Mouse (Mus musculus): ENCODE measurements around the gene Dcbld1. TPM values are rescaled to one million over a fixed set of nuclear protein-coding genes. Genes with fewer than 3 reads are reported as not detected.
"Not testable (repeated sequence)": the region's sequence is repeated elsewhere in the genome, so short reads cannot be mapped to it uniquely, and the experiment has no call there.

Dcbld1 gene
- total RNA-seq, 4 experiments from 2014 or later = 6.8 to 8.2 (median 7.7) TPM

DNA sequence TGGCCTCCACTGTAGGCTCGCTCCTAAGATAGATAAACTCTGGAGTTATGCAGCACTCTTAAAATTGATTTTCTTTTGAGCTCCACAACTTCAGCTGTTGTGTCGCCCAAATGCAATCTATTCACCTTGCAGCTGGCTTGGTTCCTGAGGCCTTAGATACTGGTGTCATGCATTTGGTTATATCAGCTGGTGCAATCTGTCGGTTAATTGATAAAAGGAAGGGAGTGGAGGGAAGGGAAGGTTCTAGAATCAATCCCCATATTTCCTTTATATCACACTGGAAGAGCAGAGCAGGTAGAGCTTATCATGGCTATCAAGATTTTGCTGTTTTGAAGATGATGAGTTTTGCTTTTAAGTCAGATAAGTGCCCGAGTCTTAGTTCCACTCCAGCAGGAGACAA is 26.8 kb downstream of the Dcbld1 start:
- no peak for DNase-seq (ENCODE audit: low spot score in 2 of 2)

DNA sequence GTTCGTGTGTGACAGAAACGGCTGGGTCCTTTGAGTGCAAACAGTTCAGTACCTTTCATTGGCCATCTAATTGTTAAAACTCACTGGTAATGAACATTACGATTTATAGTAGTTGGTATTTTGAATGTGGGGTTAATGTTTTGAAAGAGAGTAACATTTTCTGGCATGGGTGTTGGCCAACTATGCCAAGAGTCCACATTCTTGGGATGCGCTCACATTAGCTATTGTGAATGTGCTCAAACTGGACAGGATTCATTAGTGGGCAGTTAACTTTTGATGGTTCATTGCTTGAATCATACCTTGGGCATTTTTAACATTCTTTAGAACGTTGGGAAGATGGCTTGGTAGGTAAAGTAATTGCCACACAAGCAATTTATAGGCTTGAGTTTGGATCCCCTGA is 30.7 kb downstream of the Dcbld1 start:
- DNase-seq (ENCODE audit: low spot score in 2 of 2) = no peak

DNA sequence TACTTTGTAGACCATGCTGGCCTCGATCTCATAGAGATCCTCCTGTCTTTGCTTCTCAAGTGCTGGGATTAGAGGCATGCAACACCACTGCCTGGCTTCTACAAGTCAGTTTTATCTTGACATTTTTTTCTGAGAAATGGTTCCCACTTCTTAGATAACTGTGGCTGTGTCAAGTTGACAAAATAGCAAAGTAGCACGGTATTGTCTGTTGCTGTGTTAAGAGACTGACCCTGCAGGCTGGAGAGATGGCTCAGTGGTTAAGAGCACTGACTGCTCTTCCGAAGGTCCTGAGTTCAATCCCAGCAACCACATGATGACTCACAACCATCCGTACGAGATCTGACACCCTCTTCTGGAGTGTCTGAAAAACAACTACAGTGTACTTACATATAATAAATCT is 35.5 kb downstream of the Dcbld1 start:
- no peak for DNase-seq (ENCODE audit: low spot score in 2 of 2)

DNA sequence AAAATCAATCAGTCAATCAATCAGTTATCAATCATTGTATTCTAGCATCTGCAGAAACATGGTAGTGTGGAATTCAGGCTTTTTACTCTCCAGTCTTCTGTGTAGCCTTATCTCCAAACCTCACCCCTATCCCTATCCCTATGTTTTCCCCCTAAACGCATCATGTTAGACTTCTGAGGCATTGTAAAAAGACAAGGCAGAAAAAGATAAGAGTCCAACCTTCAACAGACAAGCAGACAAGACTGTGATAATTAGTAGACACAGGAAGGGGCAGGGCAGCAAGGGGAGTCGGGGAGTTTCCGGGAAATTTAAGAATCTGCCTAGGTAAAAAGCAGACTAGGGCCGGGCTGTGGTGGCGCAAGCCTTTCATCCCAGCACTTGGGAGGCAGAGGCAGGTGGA is 38.0 kb downstream of the Dcbld1 start:
- DNase-seq (ENCODE audit: low spot score in 2 of 2) = no peak

DNA sequence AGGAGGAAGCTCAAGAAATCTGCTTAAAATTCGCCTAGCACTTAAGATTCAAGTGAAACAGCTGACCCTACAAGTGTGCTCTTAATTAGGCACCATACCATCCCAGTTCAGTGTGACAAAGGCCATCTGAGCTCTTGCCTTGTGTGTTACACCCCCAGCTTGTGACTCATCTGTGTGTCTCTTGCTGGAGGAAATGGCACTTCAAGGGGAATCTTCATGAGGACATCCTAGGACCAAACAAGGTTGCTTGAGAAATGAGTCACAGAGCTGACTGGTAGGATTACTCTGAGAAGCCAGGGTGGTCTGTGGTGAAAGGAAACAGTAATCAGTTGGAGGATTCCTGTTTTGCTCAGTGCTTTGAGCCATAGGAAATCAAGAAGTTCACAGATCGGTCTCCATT is 39.6 kb downstream of the Dcbld1 start:
- no peak for DNase-seq (ENCODE audit: low spot score in 2 of 2)

DNA sequence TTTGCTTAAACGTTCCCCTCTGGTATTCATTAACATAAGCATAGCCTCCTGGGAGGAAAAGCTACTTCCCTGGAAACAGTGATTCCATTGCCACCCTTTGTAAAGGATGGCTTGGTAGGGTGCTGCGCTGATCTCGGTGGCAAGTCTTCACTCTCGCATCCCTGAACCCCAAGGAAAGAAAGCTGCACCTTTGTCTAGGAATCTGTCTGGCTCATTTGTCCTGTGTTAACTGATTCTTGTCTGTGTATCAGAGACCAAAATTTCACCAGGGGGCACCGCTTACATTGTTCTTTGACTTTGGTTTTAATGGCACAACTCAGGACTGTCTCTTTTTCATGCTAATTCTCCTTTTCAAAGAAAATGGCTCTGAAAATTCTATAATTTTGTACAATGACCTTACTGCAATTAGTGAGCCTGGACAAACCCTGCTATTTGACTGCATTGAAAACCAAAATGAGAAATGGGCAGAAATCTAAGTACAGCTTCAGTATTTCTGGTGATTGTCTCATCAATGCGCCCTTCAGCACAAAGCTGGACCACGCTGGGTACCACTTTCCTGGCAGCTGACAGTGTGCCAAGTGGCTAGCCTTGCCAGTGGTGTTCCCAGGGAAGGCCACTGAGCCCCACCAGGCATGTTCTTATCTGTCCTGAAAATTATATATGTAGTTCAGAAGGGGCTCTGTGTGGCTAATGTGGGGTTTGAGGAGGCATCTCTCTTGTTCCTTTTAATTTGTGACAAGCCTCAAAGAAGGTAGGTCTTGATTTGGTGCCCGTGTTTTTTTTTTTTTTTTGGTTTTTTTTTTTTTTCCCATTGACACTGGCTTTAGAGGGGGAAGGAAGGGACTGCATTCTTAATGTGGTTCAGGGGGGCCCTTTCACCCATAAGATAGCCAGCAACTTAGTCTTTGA is 40.8 kb downstream of the Dcbld1 start:
- DNase-seq (ENCODE audit: low spot score in 2 of 2) = no peak

DNA sequence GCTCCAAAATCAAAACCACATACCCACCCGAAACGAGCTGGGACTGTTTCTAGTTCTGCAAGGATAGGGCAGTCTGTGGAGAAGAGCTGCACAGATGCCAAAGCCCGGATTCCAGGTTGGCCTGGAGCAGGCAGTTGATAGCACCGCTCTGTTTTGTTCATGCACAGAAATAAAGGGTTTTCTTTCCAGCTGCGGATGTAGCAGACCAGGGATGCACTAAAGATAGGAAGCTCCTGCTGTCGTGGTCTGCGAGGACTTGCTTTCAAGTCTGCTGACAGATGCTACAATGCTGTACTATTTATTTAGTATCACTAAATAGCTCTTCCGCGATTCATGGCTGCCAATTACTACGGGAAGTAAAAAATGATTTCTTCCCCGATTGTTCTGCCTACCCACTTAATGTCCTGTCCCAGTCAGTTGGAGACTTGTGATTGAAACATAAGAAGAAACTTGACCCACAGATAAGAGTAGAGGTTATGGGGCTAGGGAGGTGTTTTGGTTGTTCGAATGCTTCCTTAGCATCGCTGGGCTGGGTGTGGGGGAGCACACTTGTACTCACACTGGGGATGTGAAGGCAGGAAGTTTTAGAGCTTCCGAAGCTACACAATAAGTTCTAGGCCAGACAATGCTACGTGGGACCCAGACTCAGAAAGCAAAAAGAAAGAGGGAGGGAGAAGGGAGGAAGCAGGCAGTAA is 41.6 kb downstream of the Dcbld1 start:
- DNase-seq (ENCODE audit: low spot score in 2 of 2) = no peak

DNA sequence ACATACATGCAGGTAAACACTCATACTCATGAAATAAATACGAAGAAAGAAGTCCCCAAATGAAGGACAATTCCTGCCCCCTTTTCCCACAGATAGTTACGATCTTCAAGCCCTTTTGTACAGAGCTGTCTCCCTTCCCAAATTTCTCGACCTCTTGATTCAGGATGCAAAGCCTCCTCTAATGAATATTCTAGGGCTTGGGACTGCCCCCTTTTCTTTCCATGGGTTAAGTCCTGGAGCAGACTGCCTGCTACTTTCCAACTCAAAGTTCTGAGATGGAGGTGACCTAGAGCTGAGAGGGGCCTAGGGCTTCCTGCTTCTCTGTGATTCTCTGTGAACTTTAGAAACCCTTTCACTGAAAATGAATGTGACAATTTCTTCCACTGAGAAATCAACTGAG is 43.2 kb downstream of the Dcbld1 start:
- DNase-seq (ENCODE audit: low spot score in 2 of 2) = no peak

DNA sequence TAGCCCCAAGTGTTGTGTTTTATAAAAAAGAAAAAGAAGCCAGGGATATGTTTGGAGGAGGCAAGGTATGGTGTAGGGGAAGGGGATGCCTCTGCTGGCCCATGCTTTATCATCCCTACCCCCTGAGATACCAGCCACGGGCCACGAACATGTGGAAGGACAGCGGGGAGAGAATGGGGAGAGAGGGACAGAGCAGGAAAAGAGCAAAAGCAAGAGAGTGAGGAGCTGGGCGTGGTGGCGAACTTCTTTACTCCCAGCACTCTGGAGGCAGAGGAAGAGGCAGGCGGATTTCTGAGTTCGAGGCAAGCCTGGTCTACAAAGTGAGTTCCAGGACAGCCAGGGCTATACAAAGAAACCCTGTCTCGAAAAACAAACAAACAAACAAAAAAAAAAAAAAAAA is 44.1 kb downstream of the Dcbld1 start:
- DNase-seq (ENCODE audit: low spot score in 2 of 2) = not testable (repeated sequence)

DNA sequence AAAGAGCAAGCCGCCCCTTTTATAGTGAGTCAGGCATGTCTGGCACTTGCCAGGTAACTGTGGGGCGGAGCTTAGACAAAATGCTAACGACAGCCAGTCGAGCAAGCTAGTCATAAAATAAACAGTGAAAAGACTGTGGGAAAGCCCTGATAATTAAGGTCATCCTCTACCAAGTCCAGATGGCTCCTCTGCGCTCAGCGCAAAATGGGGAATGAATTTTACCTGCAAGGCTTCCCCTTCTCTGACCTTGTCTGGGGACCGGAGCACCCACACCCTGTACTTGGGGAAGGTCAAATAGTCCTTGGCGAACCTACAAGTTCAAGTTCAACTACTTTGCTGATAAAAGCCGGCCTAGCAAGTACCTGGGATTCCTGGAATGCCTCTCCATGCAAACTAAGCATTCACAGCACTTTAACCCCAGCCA is 44.6 kb downstream of the Dcbld1 start:
- no peak for DNase-seq (ENCODE audit: low spot score in 2 of 2)

DNA sequence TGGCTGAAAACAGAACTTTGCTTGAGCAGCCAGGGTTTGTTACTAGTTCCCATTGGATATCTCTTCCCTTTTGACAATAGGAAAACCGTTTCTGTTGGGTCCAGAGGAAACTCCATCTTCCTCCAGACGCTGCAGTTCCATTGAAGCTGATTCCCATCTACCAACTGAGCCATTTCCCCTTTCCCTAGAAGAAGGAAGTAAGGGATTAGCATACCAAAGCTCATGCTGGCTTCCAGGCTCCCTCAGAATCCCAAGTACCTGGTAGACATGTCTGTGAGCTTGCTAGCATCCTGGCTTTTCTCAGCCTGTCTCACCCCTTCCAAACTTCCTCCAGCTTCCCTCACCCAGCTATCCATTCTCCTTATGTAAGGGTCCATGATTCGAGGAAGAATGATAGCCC is 45.4 kb downstream of the Dcbld1 start:
- no peak for DNase-seq (ENCODE audit: low spot score in 2 of 2)

DNA sequence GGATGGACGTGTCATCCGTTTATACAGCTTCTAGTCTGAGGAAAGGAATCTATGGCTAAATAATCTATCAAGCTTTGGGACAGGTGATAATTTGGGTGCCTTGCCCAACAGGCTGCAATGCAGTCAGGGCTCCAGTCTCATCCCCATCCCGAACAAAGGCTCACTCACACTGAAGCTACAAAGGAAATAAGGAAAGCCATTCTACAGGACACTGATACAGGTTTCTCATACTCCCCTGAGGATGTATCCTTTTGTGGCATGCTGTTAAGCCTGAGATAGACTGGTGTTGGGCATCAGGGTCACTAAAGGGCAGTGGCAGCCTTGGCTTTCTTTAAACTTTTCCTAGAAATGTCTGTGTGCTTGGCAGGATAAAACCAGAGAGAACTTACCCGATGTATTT is 46.5 kb downstream of the Dcbld1 start:
- DNase-seq (ENCODE audit: low spot score in 2 of 2) = no peak

DNA sequence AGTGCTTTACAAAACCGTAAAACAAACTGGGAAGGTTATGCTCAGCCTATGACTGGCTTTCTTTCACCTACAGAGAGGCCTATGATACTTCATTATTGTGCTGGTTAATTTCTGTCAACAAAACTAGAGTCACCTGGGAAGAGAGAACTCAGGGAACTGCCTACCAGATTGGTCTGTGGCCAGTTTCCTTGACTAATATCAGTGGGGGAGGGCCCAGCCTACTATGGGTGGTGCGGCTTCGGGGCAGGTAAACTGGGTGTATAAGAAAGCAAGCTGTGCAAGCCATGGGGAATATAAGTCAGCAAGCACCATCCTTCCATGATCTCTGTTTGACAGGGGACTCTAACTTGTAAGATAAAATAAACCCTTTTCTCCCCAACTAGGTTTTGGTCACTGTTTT is 47.2 kb downstream of the Dcbld1 start:
- DNase-seq (ENCODE audit: low spot score in 2 of 2) = no peak

DNA sequence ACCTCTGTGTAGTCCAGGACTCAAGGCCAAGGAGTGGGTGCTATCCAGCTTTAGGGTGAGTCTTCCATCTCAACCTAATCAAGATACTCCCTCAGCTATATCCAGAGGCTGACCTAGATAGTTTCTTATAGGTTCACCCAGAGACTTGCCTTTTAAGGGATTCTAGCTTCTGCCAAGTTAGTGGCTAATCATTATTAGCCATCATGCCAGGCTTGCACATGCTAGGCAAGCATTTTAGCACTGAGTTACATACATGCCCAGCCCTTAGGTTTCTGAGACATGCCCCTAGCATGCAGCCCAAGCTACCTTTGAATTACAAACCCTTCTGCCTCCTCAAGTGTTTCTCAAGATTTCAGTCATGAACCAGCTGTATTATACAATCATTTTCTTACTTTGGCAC is 47.9 kb downstream of the Dcbld1 start:
- DNase-seq (ENCODE audit: low spot score in 2 of 2) = no peak

DNA sequence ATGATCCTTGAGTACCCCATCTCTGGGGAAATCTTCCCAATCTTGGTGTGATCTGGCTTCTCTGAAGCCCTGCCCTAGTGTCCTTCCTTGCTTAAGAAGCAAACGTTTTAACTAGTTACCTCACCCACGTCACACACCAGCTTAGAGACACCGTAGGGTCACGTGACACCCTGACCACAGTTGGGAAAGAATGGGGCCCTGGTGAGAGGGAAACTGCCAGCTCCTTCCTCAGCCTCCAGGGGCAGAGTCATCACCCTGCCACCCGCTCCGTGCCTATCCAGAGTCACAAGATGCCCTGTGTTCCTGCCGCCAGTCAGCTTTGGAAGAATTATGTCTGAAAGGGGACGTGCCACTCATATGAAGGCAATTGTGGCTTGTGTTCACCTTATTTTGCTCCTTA is 51.2 kb downstream of the Dcbld1 start:
- no peak for DNase-seq (ENCODE audit: low spot score in 2 of 2)

DNA sequence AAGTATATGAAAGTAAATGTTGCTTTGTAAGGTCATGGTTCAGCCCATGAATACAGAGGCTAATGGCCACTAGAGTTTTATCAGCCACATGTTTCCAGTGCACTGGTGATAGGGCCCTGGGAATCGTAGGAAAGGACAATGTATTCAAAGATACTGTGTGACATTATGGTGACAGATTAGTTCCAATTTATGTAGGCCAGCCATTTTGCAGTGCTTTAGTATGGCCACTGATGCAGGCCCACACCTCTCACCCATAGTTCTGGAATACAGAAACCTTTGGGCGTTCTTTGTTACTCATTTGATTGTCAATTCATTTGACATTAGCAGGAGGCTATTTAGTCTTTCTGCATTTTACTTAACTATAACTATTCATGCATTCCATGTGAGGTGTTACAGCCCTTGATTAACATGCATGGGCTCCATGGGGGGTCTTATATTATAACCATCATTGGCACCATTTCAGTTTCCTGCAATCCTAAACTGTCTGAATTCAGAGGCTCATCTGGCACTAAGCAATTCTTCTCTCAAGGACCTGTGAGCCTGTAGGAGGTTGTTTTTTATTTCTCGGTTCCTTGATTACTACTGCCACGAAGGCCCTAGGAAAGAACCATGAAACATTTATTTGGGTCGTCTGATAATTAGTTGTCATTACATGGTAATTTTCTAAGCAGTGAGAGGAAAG is 54.6 kb downstream of the Dcbld1 start:
- DNase-seq (ENCODE audit: low spot score in 2 of 2) = no peak

DNA sequence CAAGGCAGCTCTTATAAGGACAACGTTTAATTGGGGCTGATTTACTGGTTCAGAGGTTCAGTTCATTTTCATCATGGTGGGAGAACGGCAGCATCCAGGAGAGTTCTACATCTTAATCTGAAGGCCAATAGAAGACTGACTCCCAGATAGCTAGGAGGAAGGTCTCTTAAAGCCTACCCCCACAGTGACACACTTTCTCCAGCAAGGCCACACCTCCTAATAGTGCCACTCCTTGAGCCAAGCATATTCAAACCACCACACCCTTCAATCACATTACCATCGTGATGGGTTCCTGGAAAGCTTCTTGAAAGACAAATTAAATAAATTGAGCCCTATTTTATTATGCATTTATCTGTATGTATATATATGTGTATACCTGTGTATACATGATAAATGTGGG is 55.8 kb downstream of the Dcbld1 start:
- DNase-seq (ENCODE audit: low spot score in 2 of 2) = no peak

DNA sequence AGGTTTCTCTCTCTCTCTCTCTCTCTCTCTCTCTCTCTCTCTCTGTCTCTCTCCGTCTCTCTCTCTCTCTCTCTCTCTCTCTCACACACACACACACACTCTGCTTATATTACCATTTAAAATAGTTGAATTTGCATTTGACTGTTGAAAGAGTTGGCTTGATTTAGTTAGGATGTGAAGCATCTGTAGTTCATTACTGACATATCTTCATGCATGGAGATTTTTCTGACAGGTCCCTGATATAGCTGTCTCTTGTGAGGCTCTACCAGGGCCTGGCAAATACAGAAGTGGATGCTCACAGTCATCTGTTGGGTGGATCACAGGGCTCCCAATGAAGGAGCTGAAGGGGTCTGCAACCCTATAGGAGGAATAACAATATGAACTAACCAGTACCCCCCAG is 59.0 kb downstream of the Dcbld1 start:
- not testable (repeated sequence) for DNase-seq (ENCODE audit: low spot score in 2 of 2)

DNA sequence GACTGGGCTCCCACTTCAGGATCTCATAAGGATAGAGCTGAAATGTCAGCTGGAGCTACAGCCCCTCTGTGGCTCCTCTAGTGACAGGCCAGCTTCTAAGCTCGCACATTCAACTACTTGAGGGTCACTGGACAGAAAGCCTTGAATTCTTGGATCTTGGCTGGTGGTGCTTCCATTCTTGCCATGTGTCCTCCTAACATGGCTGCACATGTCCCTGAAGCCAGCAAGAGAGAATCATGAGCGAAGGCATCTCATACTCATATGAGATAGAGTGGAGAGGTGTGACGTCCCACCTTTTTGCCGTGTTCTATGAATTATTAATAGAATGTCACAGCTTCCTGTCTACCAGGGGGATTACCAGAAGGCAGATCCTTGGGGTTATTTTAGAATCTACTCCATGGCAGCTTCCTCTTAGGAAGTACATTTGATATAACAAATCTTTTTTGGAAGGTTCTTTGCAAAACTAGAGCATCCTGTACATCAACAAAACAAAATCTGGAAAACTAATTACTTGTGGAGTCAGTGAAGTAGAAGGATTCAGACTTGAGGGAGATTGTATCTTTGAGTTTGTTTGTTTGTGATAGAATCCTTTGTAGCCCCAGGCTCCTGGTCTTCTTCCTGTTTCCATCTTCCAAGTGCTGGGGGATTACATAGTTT is 60.6 kb downstream of the Dcbld1 start:
- DNase-seq (ENCODE audit: low spot score in 2 of 2) = no peak

DNA sequence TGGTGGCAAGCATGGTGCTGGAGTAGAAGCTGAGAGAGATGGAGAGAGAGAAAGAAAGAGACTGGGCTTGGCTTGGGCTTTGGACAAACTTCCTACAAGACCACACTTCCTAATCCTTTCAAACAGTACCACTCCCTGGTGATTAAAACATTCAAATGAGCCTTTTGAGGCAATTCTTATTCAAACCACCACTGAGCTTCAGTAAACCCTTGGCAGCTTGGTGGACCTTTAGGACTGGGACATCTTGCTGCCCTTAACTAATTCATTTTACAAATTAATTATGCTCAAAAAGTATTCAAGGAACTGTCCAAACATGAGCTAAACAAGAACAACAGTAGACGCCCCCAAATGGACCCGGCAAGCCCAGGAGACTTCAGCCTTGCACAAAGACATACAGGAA is 62.5 kb downstream of the Dcbld1 start:
- no peak for DNase-seq (ENCODE audit: low spot score in 2 of 2)

DNA sequence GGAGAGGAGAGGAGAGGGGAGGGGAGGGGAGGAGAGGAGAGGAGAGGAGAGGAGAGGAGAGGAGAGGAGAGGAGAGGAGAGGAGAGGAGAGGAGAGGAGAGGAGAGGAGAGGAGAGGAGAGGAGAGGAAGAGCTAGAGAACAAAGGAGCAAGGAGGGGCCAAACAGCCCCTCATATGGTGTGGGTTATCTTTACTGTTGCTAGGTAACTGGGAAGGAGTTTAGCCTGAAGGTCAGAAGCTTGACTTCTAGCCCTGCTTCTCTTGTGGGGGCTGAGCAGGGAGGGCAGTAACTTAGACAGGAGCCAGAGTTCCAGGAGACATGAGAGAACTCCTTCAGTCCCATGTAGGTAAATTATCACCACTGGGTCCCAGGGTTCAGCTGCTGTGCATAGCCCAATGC is 65.1 kb downstream of the Dcbld1 start:
- not testable (repeated sequence) for DNase-seq (ENCODE audit: low spot score in 2 of 2)

DNA sequence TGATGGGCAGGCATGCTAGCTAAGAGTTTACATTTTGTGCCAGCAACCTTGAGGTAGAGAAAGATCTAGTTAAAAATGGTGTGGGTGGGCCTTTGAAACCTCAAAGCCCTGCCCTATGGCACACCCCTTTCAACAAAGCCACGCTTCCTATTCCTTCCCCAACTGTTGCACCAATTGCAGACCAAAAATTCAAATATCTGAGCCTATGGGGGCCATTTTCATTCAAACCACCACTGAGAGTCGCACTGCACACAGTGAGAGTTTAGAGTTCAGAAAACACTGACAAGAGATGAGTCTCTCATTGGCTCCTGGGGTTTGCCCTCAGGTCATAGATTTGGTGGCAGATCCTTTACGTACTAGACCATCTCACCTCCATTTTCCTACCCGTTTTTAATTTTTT is 68.3 kb downstream of the Dcbld1 start:
- no peak for DNase-seq (ENCODE audit: low spot score in 2 of 2)

Data from layer of hippocampus, adult 8-10 months (tissue).